Mouse (Mus musculus) embryonic fibroblast, embryonic 13.5 days (primary cell): Measurements from ENCODE around the gene Evc.

Experiments used
- CTCF ChIP-seq: IDR thresholded peaks from 2 replicates; pipeline ENCODE4 v1.5.1; 2011; ENCODE audit warnings: mild to moderate bottlenecking, control low read depth, low read length, moderate library complexity, borderline replicate concordance; ENCODE audit not compliant: insufficient read depth
- POLR2A ChIP-seq: IDR thresholded peaks from 2 replicates; pipeline ENCODE4 v1.6.1; 2011; ENCODE audit warnings: low read depth, mild to moderate bottlenecking, control low read depth, low read length, moderate library complexity

- TF ChIP-seq CTCF (no peak), POLR2A (no peak)
Observed at GRCm38 (mm10) chr5:37246138-37246910, 90.4 kb downstream of the Evc start.
